Mouse (Mus musculus) lung, adult 2 months (tissue): Measurements from ENCODE around the gene Pitpnc1.

Experiments used
- CTCF ChIP-seq: fragments of 200-500 bp; IDR thresholded peaks from 2 replicates; pipeline ENCODE4 v1.5.1; 2011; ENCODE audit warnings: mild to moderate bottlenecking, low read length, control low read depth; ENCODE audit not compliant: insufficient read depth
- POLR2A ChIP-seq: fragments of 200-500 bp; IDR thresholded peaks from 2 replicates; pipeline ENCODE4 v1.6.1; 2011; ENCODE audit warnings: low read depth, mild to moderate bottlenecking, control low read depth, low read length, borderline replicate concordance; ENCODE audit errors: extremely low read depth

GRCm38 (mm10) chr11:107373569-107373968, 96.9 kb downstream of the Pitpnc1 start:
- TF ChIP-seq CTCF (no peak), POLR2A (no peak)
